Mouse (Mus musculus): ENCODE measurements around the gene Rsph14. TPM values are rescaled to one million over a fixed set of nuclear protein-coding genes. Genes with fewer than 3 reads are reported as not detected.
"Not testable (repeated sequence)": the region's sequence is repeated elsewhere in the genome, so short reads cannot be mapped to it uniquely, and the experiment has no call there.

Gene Rsph14
- total RNA-seq, 2 experiments from 2014 or later = 0.34 to 1.00 TPM

- H3K4me3 ChIP-seq = no peak overlapping the region
- no peak overlapping the region for H3K27ac ChIP-seq
- no peak for DNase-seq (ENCODE audit: low spot score in 2 of 2)
- no peak for TF ChIP-seq CTCF (conservative IDR thresholded peaks at IDR 0.05)
These were observed 16.3 kb upstream of the Rsph14 start for GRCm38 (mm10) chr10:75048711-75049110.

- H3K4me3 ChIP-seq = no peak overlapping the region
- TF ChIP-seq CTCF (conservative IDR thresholded peaks at IDR 0.05) = no peak
- DNase-seq (ENCODE audit: low spot score in 2 of 2) = no peak
- H3K27ac ChIP-seq = no peak overlapping the region
These were observed 13.4 kb upstream of the Rsph14 start for GRCm38 (mm10) chr10:75045831-75046230.

- TF ChIP-seq CTCF (conservative IDR thresholded peaks at IDR 0.05) = no peak
- Histone ChIP-seq H3K4me3 (no peak overlapping the region), H3K27ac (no peak overlapping the region)
- no peak for DNase-seq (ENCODE audit: low spot score in 2 of 2)
These were observed 12.1 kb upstream of the Rsph14 start for GRCm38 (mm10) chr10:75044459-75044858.

- H3K27ac ChIP-seq; DNase-seq (ENCODE audit: low spot score in 2 of 2); H3K4me3 ChIP-seq: not testable (repeated sequence)
These were observed 9.7 kb upstream of the Rsph14 start for GRCm38 (mm10) chr10:75042060-75042459.

GRCm38 (mm10) chr10:75036883-75037379 lies 4.5 kb upstream of the Rsph14 start, which contains the start of gene Rab36:
Gene Rab36, plus strand, starts transcription at chr10:75037058.
- TF ChIP-seq CTCF (conservative IDR thresholded peaks at IDR 0.05) = no peak
- peak; percentile 89 to 95 for DNase-seq (ENCODE audit: low spot score in 2 of 2)
- H3K27ac ChIP-seq = peak within 1 kb of the TSS; percentile 91
- peak within 1 kb of the TSS; percentile 54 for H3K4me3 ChIP-seq

GRCm38 (mm10) chr10:75031345-75032114 lies 856 bp downstream of the Rsph14 start:
- DNase-seq (ENCODE audit: low spot score in 2 of 2) = no peak
- Histone ChIP-seq H3K4me3 (no peak overlapping the region), H3K27ac (no peak overlapping the region)
- TF ChIP-seq CTCF (conservative IDR thresholded peaks at IDR 0.05) = no peak

GRCm38 (mm10) chr10:75030234-75030633 lies 2.2 kb downstream of the Rsph14 start:
- H3K4me3 ChIP-seq = no peak overlapping the region
- TF ChIP-seq CTCF (conservative IDR thresholded peaks at IDR 0.05) = no peak
- no peak for DNase-seq (ENCODE audit: low spot score in 2 of 2)
- H3K27ac ChIP-seq = no peak overlapping the region

- DNase-seq (ENCODE audit: low spot score in 2 of 2) = no peak
- no peak for TF ChIP-seq CTCF (conservative IDR thresholded peaks at IDR 0.05)
- Histone ChIP-seq H3K27ac (no peak overlapping the region), H3K4me3 (no peak overlapping the region)
These were observed 2.7 kb downstream of the Rsph14 start for GRCm38 (mm10) chr10:75029677-75030076.

- Histone ChIP-seq H3K4me3 (no peak overlapping the region), H3K27ac (no peak overlapping the region)
- DNase-seq (ENCODE audit: low spot score in 2 of 2) = no peak
- no peak for TF ChIP-seq CTCF (conservative IDR thresholded peaks at IDR 0.05)
These were observed 3.6 kb downstream of the Rsph14 start for GRCm38 (mm10) chr10:75028743-75029142.

- Histone ChIP-seq H3K27ac (no peak overlapping the region), H3K4me3 (no peak overlapping the region)
- TF ChIP-seq CTCF (conservative IDR thresholded peaks at IDR 0.05) = no peak
- no peak for DNase-seq (ENCODE audit: low spot score in 2 of 2)
These were observed 5.9 kb downstream of the Rsph14 start for GRCm38 (mm10) chr10:75026491-75026890.

GRCm38 (mm10) chr10:75021138-75021537 lies 11.2 kb downstream of the Rsph14 start:
- peak; percentile 62 to 90 for DNase-seq (ENCODE audit: low spot score in 2 of 2)
- Histone ChIP-seq H3K27ac (no peak overlapping the region), H3K4me3 (no peak overlapping the region)
- peak; percentile 97 for TF ChIP-seq CTCF (conservative IDR thresholded peaks at IDR 0.05)

GRCm38 (mm10) chr10:75020271-75020670 lies 12.1 kb downstream of the Rsph14 start:
- Histone ChIP-seq H3K27ac (no peak overlapping the region), H3K4me3 (no peak overlapping the region)
- no peak for TF ChIP-seq CTCF (conservative IDR thresholded peaks at IDR 0.05)
- DNase-seq (ENCODE audit: low spot score in 2 of 2) = no peak

- no peak overlapping the region for H3K4me3 ChIP-seq
- TF ChIP-seq CTCF (conservative IDR thresholded peaks at IDR 0.05) = no peak
- no peak overlapping the region for H3K27ac ChIP-seq
- no peak for DNase-seq (ENCODE audit: low spot score in 2 of 2)
These were observed 15.9 kb downstream of the Rsph14 start for GRCm38 (mm10) chr10:75016481-75016880.

- no peak for DNase-seq (ENCODE audit: low spot score in 2 of 2)
- Histone ChIP-seq H3K4me3 (no peak overlapping the region), H3K27ac (no peak overlapping the region)
- no peak for TF ChIP-seq CTCF (conservative IDR thresholded peaks at IDR 0.05)
These were observed 16.9 kb downstream of the Rsph14 start for GRCm38 (mm10) chr10:75015465-75015864.
